10 mouse cellular contexts compared by ENCODE assay signal in genomic region chr12:100513131-100513530, GRCm38 (mm10).
"Had no signal": no experiment of that assay in that cellular context is flagged by ENCODE, and none has a peak within 500 bp of the region (broad histone marks: within the 10 kb centered on the region; RNA-seq: fewer than 3 reads in every experiment).

No protein-coding gene starts in this region.

- H3K9ac ChIP-seq: limb, embryonic 13.5 days; liver, embryonic 15.5 days; lung, embryonic 14.5 days; midbrain, embryonic 13.5 days had no signal

- H3K9me3 ChIP-seq: liver, embryonic 15.5 days; midbrain, embryonic 13.5 days had no signal

- ATAC-seq: midbrain, embryonic 13.5 days had no signal

- H3K36me3 ChIP-seq: liver, embryonic 15.5 days had no signal

- H3K4me2 ChIP-seq: limb, embryonic 13.5 days; liver, embryonic 11.5 days; liver, embryonic 15.5 days; lung, embryonic 14.5 days; midbrain, embryonic 13.5 days had no signal

- H3K4me3 ChIP-seq: limb, embryonic 13.5 days; liver, embryonic 15.5 days; midbrain, embryonic 13.5 days had no signal

- H3K27me3 ChIP-seq: limb, embryonic 13.5 days; liver, embryonic 15.5 days; midbrain, embryonic 13.5 days had no signal

- DNase-seq: kidney, postnatal 14 days; left cerebral cortex, postnatal 4 days; lung, embryonic 14.5 days; right cerebral cortex, postnatal 14 days; thymus, postnatal 36 days had no signal

- H3K27ac ChIP-seq: limb, embryonic 13.5 days; liver, embryonic 15.5 days; macrophage; midbrain, embryonic 13.5 days had no signal
